Mouse (Mus musculus): Measurements from ENCODE around the gene Kdelr2. TPM values are rescaled to one million over a fixed set of nuclear protein-coding genes. Genes with fewer than 3 reads are reported as not detected.

Kdelr2 gene
- total RNA-seq, 4 experiments from 2014 or later, result 45.0 to 54.2 (median 49.3) TPM

DNA sequence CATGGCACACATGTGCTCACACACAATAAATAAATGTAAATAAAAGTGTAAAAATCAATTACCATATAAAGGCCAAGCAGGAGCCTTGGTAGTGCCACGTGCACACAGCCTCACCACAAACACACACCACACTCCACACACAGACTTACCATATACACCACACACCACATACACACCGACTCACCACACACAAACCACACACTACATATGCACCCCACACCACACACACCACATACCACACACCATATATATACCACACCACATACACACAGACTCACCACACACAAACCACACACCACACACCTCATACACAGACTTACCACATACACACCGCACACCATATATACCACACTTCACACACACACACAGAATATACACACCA, 67.5 kb downstream of the Kdelr2 start:
- DNase-seq (ENCODE audit: low spot score), result no peak

Other genes with a start within 250 kb of the Kdelr2 start
- gene Rbak, start 223.1 kb upstream of the Kdelr2 start, total RNA-seq (2022), result 1 to 10 TPM; 3.2 to 4.6 (median 4.0) TPM
- gene Spdye4b, start 222.8 kb upstream of the Kdelr2 start, total RNA-seq (2022), result not detected
- gene Spdye4a, start 176.9 kb upstream of the Kdelr2 start, total RNA-seq (2022), result not detected
- gene Zfp12, start 168.7 kb upstream of the Kdelr2 start, total RNA-seq (2022), result 1 to 10 TPM; 8.7 to 9.6 (median 9.2) TPM
- 1 to 10 TPM; 5.1 to 6.4 (median 5.5) TPM for gene Zfp316, start 133.8 kb upstream of the Kdelr2 start, total RNA-seq (2022)
- under 1 TPM in 1 of 4 experiments, not detected in 3; 0.12 TPM for gene Zfp853, start 110.2 kb upstream of the Kdelr2 start, total RNA-seq (2022)
- 10 to 100 TPM; 13.4 to 20.7 (median 16.7) TPM for gene E130309D02Rik, start 88.5 kb upstream of the Kdelr2 start, total RNA-seq (2022)
- gene Zdhhc4, start 74.6 kb upstream of the Kdelr2 start, total RNA-seq (2022), result 10 to 100 TPM; 21.0 to 32.2 (median 28.6) TPM
- gene Grid2ip, start 46.5 kb upstream of the Kdelr2 start, total RNA-seq (2022), result not detected
- 1 to 10 TPM; 8.1 to 9.3 (median 8.8) TPM for gene Daglb, start 60.7 kb downstream of the Kdelr2 start, total RNA-seq (2022)
- gene Rac1, start 124.2 kb downstream of the Kdelr2 start, total RNA-seq (2022), result 100 to 1,000 TPM; 207 to 235 (median 219) TPM
- gene Cyth3, start 218.6 kb downstream of the Kdelr2 start, total RNA-seq (2022), result 10 to 100 TPM; 23.1 to 33.1 (median 27.4) TPM